Mouse (Mus musculus): ENCODE results near the gene Clstn1. TPM values are rescaled to one million over a fixed set of nuclear protein-coding genes. Genes with fewer than 3 reads are reported as not detected.

Gene Clstn1
- polyA plus RNA-seq, 1 experiment from 2014 or later: 45.7 TPM

- no peak overlapping the region for H3K4me3 ChIP-seq (ENCODE audit: low read depth, low read length)
- no peak overlapping the region for H3K4me2 ChIP-seq
- TF ChIP-seq CTCF (IDR thresholded peaks at IDR 0.05; ENCODE audit: low read depth): no peak
- H3K9me3 ChIP-seq (ENCODE audit: low read depth, low read length): no peaks in the 10 kb centered on the region
- DNase-seq (no peak), ATAC-seq (ENCODE audit: insufficient read depth) (no peak)
- WGBS: 96% methylated on average over 1 of the region's 1 CpGs
- no peaks in the 10 kb centered on the region for H3K4me1 ChIP-seq (ENCODE audit: insufficient read depth)
- peaks cover 80% of the 10 kb centered on the region for H3K36me3 ChIP-seq (ENCODE audit: insufficient read depth)
- H3K27me3 ChIP-seq (ENCODE audit: insufficient read depth, low read length): no peaks in the 10 kb centered on the region
- no peak overlapping the region for H3K9ac ChIP-seq
- no peak overlapping the region for H3K27ac ChIP-seq (ENCODE audit: low read depth)
Observed at GRCm38 (mm10) chr4:149634157-149634556, 47.9 kb downstream of the Clstn1 start.

DNA sequence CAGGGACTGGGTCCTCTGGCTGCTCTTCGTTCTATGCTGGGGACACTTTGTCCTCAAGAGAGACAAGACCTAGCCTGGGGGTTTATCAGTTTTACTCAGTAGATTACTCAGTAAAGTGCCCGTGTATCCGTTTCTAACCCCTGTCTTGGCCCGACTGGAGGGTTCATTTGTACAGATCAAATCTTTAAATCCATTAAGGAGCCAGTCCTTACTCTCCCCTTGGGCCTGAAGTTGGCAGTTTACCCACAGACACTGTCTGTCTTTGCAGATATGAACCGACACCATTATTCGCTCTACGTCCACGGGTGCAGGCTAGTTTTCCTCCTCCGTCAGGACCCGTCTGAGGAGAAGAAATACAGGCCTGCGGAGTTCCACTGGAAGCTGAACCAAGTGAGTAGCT is 48.7 kb downstream of the Clstn1 start:
- no peak for DNase-seq
- no peak for TF ChIP-seq CTCF (IDR thresholded peaks at IDR 0.05; ENCODE audit: low read depth)
- no peak for ATAC-seq (ENCODE audit: insufficient read depth)
- Histone ChIP-seq H3K4me3 (ENCODE audit: low read depth, low read length) (no peak overlapping the region), H3K27me3 (ENCODE audit: insufficient read depth, low read length) (no peaks in the 10 kb centered on the region), H3K36me3 (ENCODE audit: insufficient read depth) (peaks cover 81% of the 10 kb centered on the region), H3K27ac (ENCODE audit: low read depth) (no peak overlapping the region), H3K4me1 (ENCODE audit: insufficient read depth) (no peaks in the 10 kb centered on the region), H3K9me3 (ENCODE audit: low read depth, low read length) (no peaks in the 10 kb centered on the region), H3K4me2 (no peak overlapping the region), H3K9ac (no peak overlapping the region)
- WGBS: 93% methylated on average over 11 of the region's 11 CpGs

DNA sequence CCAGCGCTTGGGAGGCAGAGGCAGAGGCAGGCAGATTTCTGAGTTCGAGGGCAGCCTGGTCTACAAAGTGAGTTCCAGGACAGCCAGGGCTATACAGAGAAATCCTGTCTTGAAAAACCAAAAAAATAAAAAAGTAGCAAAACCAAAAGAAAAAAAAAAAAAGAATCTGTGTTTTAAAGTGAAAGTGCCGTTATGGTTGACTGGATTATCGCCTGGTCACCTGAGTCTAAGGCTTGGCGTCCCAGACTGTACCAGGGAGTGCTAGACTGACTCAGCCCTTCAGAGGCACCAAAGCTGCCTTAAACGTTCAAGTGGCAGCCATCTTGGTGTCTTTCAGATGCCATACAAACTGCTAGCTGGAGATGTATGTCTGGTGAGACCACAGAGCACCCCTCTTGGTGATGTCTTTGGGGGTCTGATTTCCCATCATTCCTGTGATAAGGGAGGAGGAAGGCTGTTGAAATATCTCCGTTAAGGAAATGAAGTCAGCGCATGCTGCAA is 49.7 kb downstream of the Clstn1 start:
- Histone ChIP-seq H3K27ac (ENCODE audit: low read depth) (no peak overlapping the region), H3K4me3 (ENCODE audit: low read depth, low read length) (no peak overlapping the region), H3K4me1 (ENCODE audit: insufficient read depth) (no peaks in the 10 kb centered on the region), H3K36me3 (ENCODE audit: insufficient read depth) (peaks cover 81% of the 10 kb centered on the region), H3K27me3 (ENCODE audit: insufficient read depth, low read length) (no peaks in the 10 kb centered on the region), H3K4me2 (no peak overlapping the region), H3K9me3 (ENCODE audit: low read depth, low read length) (no peaks in the 10 kb centered on the region), H3K9ac (no peak overlapping the region)
- DNase-seq (no peak), ATAC-seq (ENCODE audit: insufficient read depth) (no peak)
- WGBS: 91% methylated on average over 8 of the region's 8 CpGs
- TF ChIP-seq CTCF (IDR thresholded peaks at IDR 0.05; ENCODE audit: low read depth): no peak

DNA sequence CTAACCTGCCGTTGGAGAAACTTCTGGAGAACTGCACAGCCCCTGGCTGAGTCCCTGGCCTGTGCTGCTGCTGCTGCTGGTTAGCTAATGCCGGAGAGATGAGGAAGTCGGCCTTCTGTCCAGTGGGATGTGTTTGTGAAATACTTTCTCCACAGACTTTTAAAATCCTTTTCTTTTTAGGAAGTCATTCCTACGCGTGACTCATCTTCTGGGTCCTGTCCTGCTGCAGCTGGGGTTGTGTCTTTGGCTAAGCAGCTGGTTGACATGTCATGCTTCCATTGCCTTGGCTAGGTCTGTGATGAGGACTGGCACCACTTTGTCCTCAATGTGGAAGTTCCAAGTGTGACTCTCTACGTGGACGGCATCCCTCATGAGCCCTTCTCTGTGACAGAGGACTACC is 51.7 kb downstream of the Clstn1 start:
- TF ChIP-seq CTCF (IDR thresholded peaks at IDR 0.05; ENCODE audit: low read depth): no peak

DNA sequence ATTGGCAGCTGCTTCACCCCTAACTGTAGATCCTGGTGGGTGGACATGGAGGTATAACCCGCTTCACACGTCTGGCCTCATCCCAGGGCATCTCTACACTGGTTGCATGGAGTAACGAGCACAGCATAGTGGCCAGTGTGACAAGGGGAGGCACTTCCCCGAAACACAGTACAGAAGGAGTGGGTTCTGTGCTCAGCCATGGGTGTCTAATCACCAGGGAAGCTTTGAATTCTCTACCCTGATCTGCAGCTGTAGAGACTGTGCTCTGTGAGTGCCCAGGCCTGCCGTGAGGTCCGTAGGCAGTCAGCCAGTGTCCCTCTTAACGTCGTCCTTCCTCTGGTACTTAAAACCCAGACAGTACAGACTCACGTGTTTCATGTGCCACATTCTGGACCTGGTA is 54.6 kb downstream of the Clstn1 start:
- WGBS: 75% methylated on average over 9 of the region's 9 CpGs

More for the DNA sequence above, 51.7 kb downstream of the Clstn1 start:
- H3K4me2 ChIP-seq: no peak overlapping the region
- H3K4me3 ChIP-seq (ENCODE audit: low read depth, low read length): no peak overlapping the region
- ATAC-seq (ENCODE audit: insufficient read depth): no peak
- no peaks in the 10 kb centered on the region for H3K9me3 ChIP-seq (ENCODE audit: low read depth, low read length)
- H3K27ac ChIP-seq (ENCODE audit: low read depth): no peak overlapping the region
- WGBS: 90% methylated on average over 7 of the region's 7 CpGs
- no peaks in the 10 kb centered on the region for H3K4me1 ChIP-seq (ENCODE audit: insufficient read depth)
- DNase-seq: no peak
- no peaks in the 10 kb centered on the region for H3K27me3 ChIP-seq (ENCODE audit: insufficient read depth, low read length)
- no peak overlapping the region for H3K9ac ChIP-seq
- H3K36me3 ChIP-seq (ENCODE audit: insufficient read depth): peaks cover 74% of the 10 kb centered on the region

DNA sequence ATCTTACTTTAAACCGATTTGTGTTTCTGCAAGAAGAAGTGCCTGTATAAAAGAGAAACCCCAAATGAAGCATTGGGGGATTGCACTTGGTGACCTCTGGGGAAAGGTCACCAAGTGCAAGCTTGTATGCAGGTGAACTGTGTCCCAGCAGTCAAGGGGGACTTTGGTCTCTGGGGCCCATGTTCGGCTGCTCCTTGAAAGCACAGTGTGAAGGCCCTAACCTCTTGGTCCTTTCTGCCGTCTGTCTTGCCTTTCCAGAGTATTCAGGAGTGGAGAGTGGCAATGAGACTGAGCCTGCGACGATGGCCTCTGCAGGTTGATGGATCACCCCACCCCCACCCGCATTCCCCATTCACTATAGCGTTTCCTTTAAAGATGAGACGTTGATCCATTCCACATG is 55.1 kb downstream of the Clstn1 start:
- Histone ChIP-seq H3K27me3 (ENCODE audit: insufficient read depth, low read length) (no peaks in the 10 kb centered on the region), H3K4me3 (ENCODE audit: low read depth, low read length) (no peak overlapping the region), H3K27ac (ENCODE audit: low read depth) (no peak overlapping the region), H3K9ac (no peak overlapping the region), H3K36me3 (ENCODE audit: insufficient read depth) (peaks cover 75% of the 10 kb centered on the region), H3K9me3 (ENCODE audit: low read depth, low read length) (no peaks in the 10 kb centered on the region), H3K4me1 (ENCODE audit: insufficient read depth) (no peaks in the 10 kb centered on the region), H3K4me2 (no peak overlapping the region)
- no peak for ATAC-seq (ENCODE audit: insufficient read depth)
- TF ChIP-seq CTCF (IDR thresholded peaks at IDR 0.05; ENCODE audit: low read depth): no peak
- 37% methylated on average over 8 of the region's 8 CpGs for WGBS
- DNase-seq: no peak

More for the DNA sequence above, 54.6 kb downstream of the Clstn1 start:
- H3K9me3 ChIP-seq (ENCODE audit: low read depth, low read length): no peaks in the 10 kb centered on the region
- ATAC-seq (ENCODE audit: insufficient read depth) (no peak), DNase-seq (no peak)
- no peak overlapping the region for H3K9ac ChIP-seq
- H3K4me1 ChIP-seq (ENCODE audit: insufficient read depth): no peaks in the 10 kb centered on the region
- H3K27me3 ChIP-seq (ENCODE audit: insufficient read depth, low read length): no peaks in the 10 kb centered on the region
- H3K36me3 ChIP-seq (ENCODE audit: insufficient read depth): peaks cover 73% of the 10 kb centered on the region
- H3K27ac ChIP-seq (ENCODE audit: low read depth): no peak overlapping the region
- no peak overlapping the region for H3K4me2 ChIP-seq
- TF ChIP-seq CTCF (IDR thresholded peaks at IDR 0.05; ENCODE audit: low read depth): no peak
- no peak overlapping the region for H3K4me3 ChIP-seq (ENCODE audit: low read depth, low read length)

DNA sequence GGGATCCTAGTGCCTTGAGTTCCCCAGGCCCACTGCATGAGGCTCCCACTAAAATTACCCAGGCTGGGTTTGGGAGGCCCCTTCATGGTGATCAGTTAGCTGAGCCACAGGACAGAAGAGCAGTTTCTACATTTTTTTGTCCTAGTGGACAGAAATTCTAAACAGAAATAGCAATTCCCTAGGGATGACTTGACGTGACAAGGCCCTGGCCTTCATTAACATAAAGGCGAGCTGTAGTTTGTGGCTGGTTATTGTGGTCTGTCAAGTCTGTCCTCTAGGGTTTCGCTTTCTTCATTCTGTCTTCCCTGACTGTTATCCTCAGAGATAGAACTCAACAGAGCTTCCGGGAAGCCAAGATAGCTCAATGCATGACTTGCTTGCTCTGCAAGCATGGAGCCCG is 55.7 kb downstream of the Clstn1 start:
- no peak overlapping the region for H3K4me3 ChIP-seq (ENCODE audit: low read depth, low read length)
- H3K9me3 ChIP-seq (ENCODE audit: low read depth, low read length): no peaks in the 10 kb centered on the region
- ATAC-seq (ENCODE audit: insufficient read depth): no peak
- H3K4me1 ChIP-seq (ENCODE audit: insufficient read depth): no peaks in the 10 kb centered on the region
- H3K27ac ChIP-seq (ENCODE audit: low read depth): no peak overlapping the region
- no peak for DNase-seq
- 85% methylated on average over 5 of the region's 5 CpGs for WGBS
- TF ChIP-seq CTCF (IDR thresholded peaks at IDR 0.05; ENCODE audit: low read depth): no peak
- no peak overlapping the region for H3K9ac ChIP-seq
- H3K36me3 ChIP-seq (ENCODE audit: insufficient read depth): peaks cover 76% of the 10 kb centered on the region
- H3K27me3 ChIP-seq (ENCODE audit: insufficient read depth, low read length): no peaks in the 10 kb centered on the region
- H3K4me2 ChIP-seq: no peak overlapping the region

DNA sequence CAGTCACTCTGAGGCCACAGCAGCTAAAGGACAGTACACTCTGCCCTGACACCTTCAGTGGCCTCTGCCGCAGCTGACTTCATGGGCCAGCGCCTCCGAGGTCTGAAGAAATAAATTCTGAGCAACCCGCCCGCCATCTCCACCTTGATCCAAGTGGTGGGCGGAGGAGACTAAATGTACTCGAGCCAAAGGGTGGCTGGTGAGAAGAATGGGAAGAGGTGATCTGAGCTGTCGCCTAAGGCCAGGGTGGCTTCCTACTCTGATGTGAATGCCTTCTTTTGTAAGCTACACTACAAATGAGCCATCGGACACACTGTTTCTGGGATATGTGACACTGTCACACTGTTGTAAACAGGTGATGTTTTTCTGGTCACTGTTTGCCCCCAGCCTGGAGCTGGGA is 59.5 kb downstream of the Clstn1 start:
- Histone ChIP-seq H3K9me3 (ENCODE audit: low read depth, low read length) (no peaks in the 10 kb centered on the region), H3K4me1 (ENCODE audit: insufficient read depth) (no peaks in the 10 kb centered on the region), H3K4me3 (ENCODE audit: low read depth, low read length) (no peak overlapping the region), H3K36me3 (ENCODE audit: insufficient read depth) (peaks cover 75% of the 10 kb centered on the region), H3K4me2 (no peak overlapping the region), H3K27ac (ENCODE audit: low read depth) (no peak overlapping the region), H3K27me3 (ENCODE audit: insufficient read depth, low read length) (no peaks in the 10 kb centered on the region), H3K9ac (no peak overlapping the region)
- DNase-seq (no peak), ATAC-seq (ENCODE audit: insufficient read depth) (no peak)
- WGBS: 90% methylated on average over 9 of the region's 9 CpGs
- no peak for TF ChIP-seq CTCF (IDR thresholded peaks at IDR 0.05; ENCODE audit: low read depth)
